Mouse (Mus musculus) liver, embryonic 14.5 days (tissue): ENCODE measurements around the gene Shf.

Experiments
- CTCF ChIP-seq: IDR thresholded peaks from 2 replicates; pipeline ENCODE4 v1.5.1; 2016; ENCODE audit warnings: antibody characterized with exemption, low read depth, control low read depth
- EP300 ChIP-seq: IDR thresholded peaks from 2 replicates; pipeline ENCODE4 v1.6.1; 2016; ENCODE audit warnings: antibody characterized with exemption, low read depth

DNA sequence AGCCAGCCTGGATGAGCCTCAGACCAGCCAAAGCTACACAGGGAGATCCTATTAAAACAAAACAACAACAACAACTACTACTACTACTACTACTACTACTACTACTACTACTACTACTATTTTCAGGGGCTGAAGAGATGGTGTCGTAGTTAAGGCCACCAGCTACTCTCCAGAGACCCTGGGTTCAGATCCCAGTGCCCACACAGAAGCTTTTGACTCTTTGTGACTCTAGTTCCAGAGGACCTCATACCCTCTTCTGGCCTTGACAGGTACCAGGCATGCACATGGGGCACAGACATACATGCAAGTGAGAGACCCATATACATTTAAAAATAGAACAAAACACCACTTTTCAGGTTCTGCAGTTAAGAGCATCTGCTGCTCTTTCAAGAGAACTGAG is 3.6 kb upstream of the Shf start:
- TF ChIP-seq EP300: no peak
- TF ChIP-seq CTCF: no peak
